Mouse (Mus musculus) layer of hippocampus, postnatal 14 days (tissue): ENCODE results near the gene Vars2. TPM values are rescaled to one million over a fixed set of nuclear protein-coding genes. Genes with fewer than 3 reads are reported as not detected.
A peak's percentile ranks its signal among the peaks of the same experiment; 100 is the strongest.

ENCODE experiments used
- DNase-seq, 2 experiments: peaks; one replicate each; pipeline ENCODE4 v3.0.0; 2021 to 2022; ENCODE audit warnings: low spot score in 2 of 2, mixed read lengths in 1 of 2
- total RNA-seq, 2 experiments: library from RNA; stranded (reverse); gene quantifications; 2 replicates each; pipeline ENCODE4 v1.2.3; 2021

Gene Vars2
- total RNA-seq, 2 experiments from 2014 or later: 34.3 to 34.8 TPM

- DNase-seq: no peak
These were observed 27.9 kb upstream of the Vars2 start for GRCm38 (mm10) chr17:35695289-35695688.

- DNase-seq: no peak
These were observed 26.5 kb upstream of the Vars2 start for GRCm38 (mm10) chr17:35693906-35694305.

GRCm38 (mm10) chr17:35692368-35692767 is 25.0 kb upstream of the Vars2 start:
- no peak for DNase-seq

GRCm38 (mm10) chr17:35691811-35692210 is 24.4 kb upstream of the Vars2 start:
- no peak for DNase-seq

GRCm38 (mm10) chr17:35689936-35690645 is 22.7 kb upstream of the Vars2 start:
- DNase-seq: no peak

GRCm38 (mm10) chr17:35688347-35689175 is 21.2 kb upstream of the Vars2 start:
- DNase-seq: no peak

GRCm38 (mm10) chr17:35685061-35685460 is 17.7 kb upstream of the Vars2 start:
- no peak for DNase-seq

- DNase-seq: no peak
These were observed 14.6 kb upstream of the Vars2 start for GRCm38 (mm10) chr17:35681986-35682385.

- no peak for DNase-seq
These were observed 13.2 kb upstream of the Vars2 start for GRCm38 (mm10) chr17:35680591-35680990.

GRCm38 (mm10) chr17:35673416-35674035 is 6.1 kb upstream of the Vars2 start, which contains the start of gene Gtf2h4:
Gene Gtf2h4, minus strand, starts transcription at chr17:35673739.
- DNase-seq: peak; percentile 83 to 96

GRCm38 (mm10) chr17:35672527-35672926 is 5.1 kb upstream of the Vars2 start:
- no peak for DNase-seq

- no peak for DNase-seq
These were observed 4.5 kb upstream of the Vars2 start for GRCm38 (mm10) chr17:35671846-35672245.

GRCm38 (mm10) chr17:35669731-35670130 is 2.3 kb upstream of the Vars2 start:
- DNase-seq: no peak

GRCm38 (mm10) chr17:35666851-35667256 is 538 bp downstream of the Vars2 start:
- DNase-seq: no peak

GRCm38 (mm10) chr17:35665957-35666515 is 1.4 kb downstream of the Vars2 start:
- no peak for DNase-seq

GRCm38 (mm10) chr17:35653086-35653485 is 14.3 kb downstream of the Vars2 start:
- DNase-seq: no peak

- DNase-seq: no peak
These were observed 18.0 kb downstream of the Vars2 start for GRCm38 (mm10) chr17:35649429-35649828.

GRCm38 (mm10) chr17:35643609-35644236 is 23.7 kb downstream of the Vars2 start, which contains the start of gene Mucl3:
Gene Mucl3, minus strand, starts transcription at chr17:35643695.
- no peak for DNase-seq

- DNase-seq: no peak
These were observed 28.0 kb downstream of the Vars2 start for GRCm38 (mm10) chr17:35639352-35639751.

GRCm38 (mm10) chr17:35638475-35639190 is 28.8 kb downstream of the Vars2 start:
- DNase-seq: peak; percentile 38 to 69
